Mouse (Mus musculus) left cerebral cortex, adult 8-10 months (tissue): ENCODE measurements around the gene Mfap2. TPM values are rescaled to one million over a fixed set of nuclear protein-coding genes. Genes with fewer than 3 reads are reported as not detected.

ENCODE experiments used
- DNase-seq, 2 experiments: peaks; one replicate each; pipeline ENCODE4 v3.0.0; 2022; ENCODE audit warnings: low spot score in 2 of 2
- total RNA-seq, 4 experiments: library from RNA; stranded (reverse); gene quantifications; 2 replicates each; pipeline ENCODE4 v1.2.4; 2022

The Mfap2 gene
- total RNA-seq, 4 experiments from 2014 or later, result 1.8 to 5.2 (median 3.3) TPM

GRCm38 (mm10) chr4:141024052-141024451 lies 13.8 kb downstream of the Mfap2 start:
- no peak for DNase-seq

- no peak for DNase-seq
These were observed 14.8 kb downstream of the Mfap2 start for GRCm38 (mm10) chr4:141024992-141025391.

GRCm38 (mm10) chr4:141030541-141031206 lies 20.5 kb downstream of the Mfap2 start:
- no peak for DNase-seq

GRCm38 (mm10) chr4:141031733-141032132 lies 21.5 kb downstream of the Mfap2 start:
- peak in 1 of 2 experiments; percentile 77 for DNase-seq

GRCm38 (mm10) chr4:141033606-141034549 lies 23.7 kb downstream of the Mfap2 start:
- DNase-seq, result no peak

GRCm38 (mm10) chr4:141041117-141041516 lies 30.9 kb downstream of the Mfap2 start:
- DNase-seq, result no peak

- DNase-seq, result no peak
These were observed 34.6 kb downstream of the Mfap2 start for GRCm38 (mm10) chr4:141044816-141045215.

- no peak for DNase-seq
These were observed 38.7 kb downstream of the Mfap2 start for GRCm38 (mm10) chr4:141048810-141049475.

GRCm38 (mm10) chr4:141049476-141049835 lies 39.2 kb downstream of the Mfap2 start:
- DNase-seq, result no peak

GRCm38 (mm10) chr4:141052442-141052841 lies 42.2 kb downstream of the Mfap2 start:
- DNase-seq, result no peak

GRCm38 (mm10) chr4:141053138-141053537 lies 42.9 kb downstream of the Mfap2 start:
- DNase-seq, result no peak

GRCm38 (mm10) chr4:141053568-141054161 lies 43.4 kb downstream of the Mfap2 start:
- DNase-seq, result peak; percentile 54 to 87

GRCm38 (mm10) chr4:141056970-141057369 lies 46.8 kb downstream of the Mfap2 start:
- DNase-seq, result no peak

- DNase-seq, result no peak
These were observed 48.6 kb downstream of the Mfap2 start for GRCm38 (mm10) chr4:141058835-141059234.

- no peak for DNase-seq
These were observed 49.6 kb downstream of the Mfap2 start for GRCm38 (mm10) chr4:141059616-141060425.

- DNase-seq, result peak; percentile 97 to 98
These were observed 50.4 kb downstream of the Mfap2 start, which contains the start of gene Crocc for GRCm38 (mm10) chr4:141060426-141061301. Crocc (minus strand) TSS chr4:141060550.

- no peak for DNase-seq
These were observed 54.0 kb downstream of the Mfap2 start for GRCm38 (mm10) chr4:141064104-141064659.

- peak in 1 of 2 experiments; percentile 77 for DNase-seq
These were observed 54.9 kb downstream of the Mfap2 start for GRCm38 (mm10) chr4:141065123-141065522.
